Mouse (Mus musculus) forebrain, embryonic 15.5 days (tissue): ENCODE data around the gene Rora. TPM values are rescaled to one million over a fixed set of nuclear protein-coding genes. Genes with fewer than 3 reads are reported as not detected.

Experiments
- ATAC-seq: fragments of 200-750 bp; cut with Nextera tagmentation; replicated peaks from 2 replicates; pipeline ENCODE4 v1.8.0; 2017; ENCODE audit warnings: mild to moderate bottlenecking, moderate TSS enrichment, moderate library complexity
- H3K27ac ChIP-seq: fragments of 300-500 bp; sonication (generic); replicated peaks from 2 replicates; pipeline ENCODE4 v1.5.1; 2015; ENCODE audit warnings: mild to moderate bottlenecking, inconsistent platforms
- H3K27me3 ChIP-seq: fragments of 300-500 bp; sonication (generic); 2 replicates; pipeline ENCODE4 v1.6.1; 2015; ENCODE audit warnings: inconsistent platforms
- H3K36me3 ChIP-seq: fragments of 300-500 bp; sonication (generic); 2 replicates; pipeline ENCODE4 v1.6.1; 2015; ENCODE audit warnings: mild to moderate bottlenecking, inconsistent platforms
- H3K4me1 ChIP-seq: fragments of 300-500 bp; sonication (generic); 2 replicates; pipeline ENCODE4 v1.6.1; 2015; ENCODE audit warnings: inconsistent platforms
- H3K4me2 ChIP-seq: fragments of 300-500 bp; sonication (generic); replicated peaks from 2 replicates; pipeline ENCODE4 v1.6.1; 2015; ENCODE audit warnings: mild to moderate bottlenecking, inconsistent platforms
- H3K4me3 ChIP-seq: fragments of 300-500 bp; sonication (generic); 2 replicates; pipeline ENCODE4 v1.5.1; 2015; ENCODE audit warnings: mild to moderate bottlenecking, inconsistent platforms
- H3K9ac ChIP-seq: fragments of 300-500 bp; sonication (generic); replicated peaks from 2 replicates; pipeline ENCODE4 v1.6.1; 2015; ENCODE audit warnings: mild to moderate bottlenecking, inconsistent platforms
- H3K9me3 ChIP-seq: fragments of 300-500 bp; sonication (generic); 2 replicates; pipeline ENCODE4 v1.6.1; 2016; ENCODE audit warnings: inconsistent platforms
- whole genome bisulfite sequencing: fragments of 180-500 bp; shearing (Covaris S2); methylation state at CpG from one replicate; pipeline ENCODE4 v1.1.7; 2015; ENCODE audit warnings: mixed read lengths; 5-methylcytosine and 5-hydroxymethylcytosine counted together
- polyA plus RNA-seq: library from polyadenylated mRNA; unstranded; fragments of >200 nt; fragmentation: Nextera tagmentation; extraction: Ambion mirVana; gene quantifications from 2 replicates; pipeline ENCODE4 v1.2.1, GENCODE M21; 2015

Gene Rora
- 11.8 and 12.0 TPM in 2 replicates for polyA plus RNA-seq

DNA sequence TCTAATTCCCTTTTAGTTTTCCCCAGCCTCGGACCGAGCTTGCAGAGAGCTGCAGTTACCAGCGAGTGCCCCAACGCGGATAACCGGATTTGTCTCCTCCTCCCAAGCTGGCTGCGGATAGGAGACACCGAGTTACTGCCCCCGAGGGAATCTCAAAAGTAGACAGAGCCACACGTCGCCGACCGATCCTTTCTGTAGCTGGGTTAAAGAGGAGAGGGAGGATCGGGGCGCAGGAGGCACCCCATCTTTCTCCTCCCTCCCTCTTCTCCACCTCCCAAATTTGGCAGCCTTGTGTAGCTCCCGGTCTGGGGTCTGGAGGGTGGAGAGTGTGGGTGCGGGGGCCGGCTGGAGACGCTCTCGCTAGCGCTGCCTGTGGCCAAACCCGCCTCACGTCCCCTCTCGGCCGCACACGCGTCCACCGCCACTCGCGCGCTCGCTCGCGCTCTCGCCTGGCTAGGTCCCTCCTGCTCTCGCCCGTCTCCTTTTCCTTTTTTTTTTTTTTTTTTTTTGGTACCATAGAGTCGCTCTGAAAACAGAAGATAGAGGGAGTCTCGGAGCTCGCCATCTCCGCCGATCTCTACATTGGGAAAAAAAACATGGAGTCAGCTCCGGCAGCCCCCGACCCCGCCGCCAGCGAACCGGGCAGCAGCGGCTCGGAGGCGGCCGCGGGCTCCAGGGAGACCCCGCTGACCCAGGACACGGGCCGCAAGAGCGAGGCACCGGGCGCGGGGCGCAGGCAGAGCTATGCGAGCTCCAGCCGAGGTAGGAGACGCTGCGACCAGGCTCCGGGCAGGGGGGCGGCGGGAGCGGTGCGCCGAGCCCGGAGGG, at the start of gene Rora:
Gene Rora, plus strand, starts transcription at position 576 of the 828 bp plus-strand sequence.
- Histone ChIP-seq H3K27me3 (no peaks in the 10 kb centered on the region), H3K4me3 (peak within 1 kb of the TSS; percentile 93), H3K9me3 (no peaks in the 10 kb centered on the region), H3K4me2 (peak within 1 kb of the TSS; percentile 80), H3K9ac (peak within 1 kb of the TSS; percentile 83), H3K36me3 (no peaks in the 10 kb centered on the region), H3K4me1 (peaks cover 23% of the 10 kb centered on the region), H3K27ac (peak within 1 kb of the TSS; percentile 93)
- ATAC-seq: peak; percentile 76
- under 1% methylated on average over 68 of the region's 72 CpGs for WGBS

DNA sequence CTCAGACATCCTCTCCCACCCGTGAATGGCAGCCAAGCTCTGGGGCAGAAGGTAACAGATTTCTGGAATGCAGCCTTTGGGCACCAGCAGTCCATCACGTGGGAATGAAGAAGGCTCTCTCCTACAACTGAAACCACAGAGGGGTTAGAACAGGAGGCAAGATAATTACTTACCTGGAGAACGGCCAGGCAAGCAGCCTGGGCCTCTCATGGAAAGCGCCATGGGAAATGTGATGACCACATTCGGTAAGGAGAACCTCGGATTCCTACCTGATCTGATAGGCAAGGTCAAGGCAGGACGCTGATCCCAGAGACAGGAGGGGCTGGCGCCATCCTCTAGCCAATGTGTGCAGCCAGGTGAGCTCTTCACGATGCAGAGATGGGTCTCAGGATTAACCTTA, 39.6 kb upstream of the Rora start:
- Histone ChIP-seq H3K4me1 (no peaks in the 10 kb centered on the region), H3K27me3 (no peaks in the 10 kb centered on the region), H3K9ac (no peak overlapping the region), H3K4me2 (no peak overlapping the region), H3K36me3 (no peaks in the 10 kb centered on the region), H3K9me3 (no peaks in the 10 kb centered on the region), H3K27ac (no peak overlapping the region), H3K4me3 (no peak overlapping the region)
- WGBS: 89% methylated on average over 9 of the region's 9 CpGs
- no peak for ATAC-seq

DNA sequence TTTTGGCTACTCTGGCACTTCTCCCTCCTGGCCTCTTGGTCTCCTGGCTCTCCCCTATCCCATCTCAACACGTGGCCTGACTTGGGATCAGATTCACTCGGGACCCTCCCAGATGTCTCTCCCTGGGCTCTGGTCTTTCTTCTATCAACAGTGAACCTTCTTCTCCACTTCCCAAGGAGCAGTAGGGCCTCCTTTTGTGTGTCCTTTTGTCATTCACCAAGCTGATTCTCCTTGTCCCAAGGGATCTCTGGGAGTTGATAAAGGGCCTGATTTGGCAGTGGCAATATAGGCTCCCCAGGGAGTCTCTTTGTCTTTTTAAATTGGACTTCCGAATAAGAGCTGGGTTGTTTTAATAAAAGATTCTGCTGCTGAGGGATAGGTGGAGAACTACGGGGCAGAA, 36.5 kb upstream of the Rora start:
- 7% methylated on average over 4 of the region's 4 CpGs for WGBS

DNA sequence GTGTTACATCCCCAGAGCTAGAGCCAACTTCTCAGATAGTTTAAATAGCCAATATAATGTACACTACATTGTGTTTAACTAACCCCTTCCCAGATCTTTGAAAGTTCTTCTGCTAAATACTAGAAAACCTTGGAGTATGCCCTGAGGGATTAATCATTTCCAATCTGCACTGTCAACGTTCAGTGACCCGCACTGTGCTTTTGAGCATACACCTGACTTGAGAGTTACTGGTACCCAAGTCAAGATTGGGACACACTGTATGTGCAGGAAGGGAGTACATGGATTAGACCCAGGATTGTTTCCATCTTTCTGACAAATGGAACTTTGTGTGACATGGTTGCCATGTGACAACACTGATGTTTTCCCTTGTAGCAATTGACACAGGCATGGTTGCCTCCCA, 33.5 kb upstream of the Rora start:
- ATAC-seq: no peak
- WGBS: 93% methylated on average over 2 of the region's 2 CpGs

More for the DNA sequence above, 36.5 kb upstream of the Rora start:
- Histone ChIP-seq H3K27ac (no peak overlapping the region), H3K4me2 (no peak overlapping the region), H3K9ac (no peak overlapping the region), H3K36me3 (no peaks in the 10 kb centered on the region), H3K4me3 (no peak overlapping the region), H3K9me3 (no peaks in the 10 kb centered on the region), H3K27me3 (no peaks in the 10 kb centered on the region), H3K4me1 (no peaks in the 10 kb centered on the region)
- ATAC-seq: no peak

DNA sequence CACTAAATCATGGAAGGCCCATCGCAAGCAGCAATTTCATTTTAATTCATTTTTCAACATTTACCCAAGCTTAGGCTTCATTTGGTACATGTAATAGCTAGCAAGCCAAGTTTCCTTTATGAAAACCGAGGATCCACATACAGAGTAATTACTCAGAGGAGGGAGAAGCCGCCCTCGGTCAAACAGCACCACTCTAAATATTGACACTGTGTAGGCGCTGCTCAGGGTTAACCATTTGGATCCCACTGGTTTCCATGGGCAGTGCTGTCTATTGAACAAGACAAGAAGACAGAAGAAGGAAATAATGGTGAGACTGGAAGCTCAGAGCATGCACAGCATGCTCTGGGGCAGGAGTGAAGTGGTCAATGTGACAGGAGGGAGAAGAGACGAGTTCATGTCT, 33.1 kb upstream of the Rora start:
- H3K4me3 ChIP-seq: no peak overlapping the region
- H3K27ac ChIP-seq: no peak overlapping the region
- H3K36me3 ChIP-seq: no peaks in the 10 kb centered on the region
- H3K9ac ChIP-seq: no peak overlapping the region
- no peak overlapping the region for H3K4me2 ChIP-seq
- ATAC-seq: no peak
- H3K4me1 ChIP-seq: no peaks in the 10 kb centered on the region
- 85% methylated on average over 6 of the region's 6 CpGs for whole genome bisulfite sequencing
- H3K9me3 ChIP-seq: no peaks in the 10 kb centered on the region
- no peaks in the 10 kb centered on the region for H3K27me3 ChIP-seq

More for the DNA sequence above, 33.5 kb upstream of the Rora start:
- no peak overlapping the region for H3K4me2 ChIP-seq
- H3K4me3 ChIP-seq: no peak overlapping the region
- H3K27me3 ChIP-seq: no peaks in the 10 kb centered on the region
- H3K36me3 ChIP-seq: no peaks in the 10 kb centered on the region
- H3K9me3 ChIP-seq: no peaks in the 10 kb centered on the region
- H3K4me1 ChIP-seq: no peaks in the 10 kb centered on the region
- no peak overlapping the region for H3K27ac ChIP-seq
- H3K9ac ChIP-seq: no peak overlapping the region

DNA sequence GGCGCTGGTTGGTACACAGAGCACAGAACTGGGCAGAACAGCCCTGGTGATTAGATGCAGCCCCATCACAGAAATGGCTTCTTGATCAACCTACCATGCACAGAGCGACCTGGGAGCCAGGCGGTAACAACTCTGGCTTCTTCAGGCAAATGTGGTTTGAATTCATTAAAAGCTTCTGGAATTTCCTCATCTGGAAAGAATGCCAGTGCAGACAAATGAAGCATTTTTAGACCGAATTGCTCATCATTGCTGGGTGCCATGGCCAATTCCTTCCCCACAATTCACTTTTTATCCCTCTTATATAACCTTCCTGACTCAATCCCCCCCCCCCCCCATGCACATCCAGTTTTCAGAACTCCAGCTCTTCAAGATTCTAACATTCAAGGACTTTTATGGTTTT, 28.6 kb upstream of the Rora start:
- no peak for ATAC-seq
- H3K9me3 ChIP-seq: no peaks in the 10 kb centered on the region
- H3K36me3 ChIP-seq: no peaks in the 10 kb centered on the region
- H3K9ac ChIP-seq: no peak overlapping the region
- H3K4me2 ChIP-seq: no peak overlapping the region
- no peaks in the 10 kb centered on the region for H3K4me1 ChIP-seq
- H3K4me3 ChIP-seq: no peak overlapping the region
- H3K27ac ChIP-seq: no peak overlapping the region
- H3K27me3 ChIP-seq: no peaks in the 10 kb centered on the region
- WGBS: 70% methylated on average over 4 of the region's 4 CpGs

GRCm38 (mm10) chr9:68637301-68637700, 16.3 kb upstream of the Rora start:
- Histone ChIP-seq H3K4me3 (no peak overlapping the region), H3K36me3 (no peaks in the 10 kb centered on the region), H3K27ac (no peak overlapping the region), H3K9ac (no peak overlapping the region), H3K4me1 (peaks cover 7% of the 10 kb centered on the region), H3K9me3 (no peaks in the 10 kb centered on the region), H3K4me2 (no peak overlapping the region), H3K27me3 (no peaks in the 10 kb centered on the region)
- no peak for ATAC-seq
- 93% methylated on average over 8 of the region's 8 CpGs for WGBS

GRCm38 (mm10) chr9:68641123-68641522, 12.5 kb upstream of the Rora start:
- H3K36me3 ChIP-seq: no peaks in the 10 kb centered on the region
- no peak overlapping the region for H3K4me2 ChIP-seq
- H3K4me3 ChIP-seq: no peak overlapping the region
- no peak overlapping the region for H3K9ac ChIP-seq
- peaks cover 7% of the 10 kb centered on the region for H3K4me1 ChIP-seq
- no peak overlapping the region for H3K27ac ChIP-seq
- 50% methylated on average over 3 of the region's 3 CpGs for WGBS
- H3K27me3 ChIP-seq: no peaks in the 10 kb centered on the region
- ATAC-seq: no peak
- no peaks in the 10 kb centered on the region for H3K9me3 ChIP-seq

DNA sequence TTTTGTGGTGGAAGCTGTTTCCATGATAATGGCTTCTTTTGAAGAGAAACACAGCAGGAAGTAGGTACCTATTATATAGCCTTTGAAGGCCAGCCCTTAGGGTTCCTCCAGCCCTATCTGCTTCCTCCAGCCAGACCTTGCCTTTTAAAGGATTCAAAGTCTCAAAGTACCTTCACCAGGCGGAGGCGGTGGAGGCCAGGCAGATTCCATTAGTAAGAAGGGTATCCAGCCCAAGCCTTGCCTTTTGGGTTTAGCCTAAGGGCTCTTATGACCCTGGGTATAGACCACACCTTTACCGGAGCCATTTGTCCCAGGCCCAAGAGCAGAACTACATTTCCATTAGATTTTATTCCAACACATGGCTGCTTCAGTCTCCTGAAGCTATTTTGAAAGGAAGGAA, 5.5 kb upstream of the Rora start:
- H3K4me2 ChIP-seq: no peak overlapping the region
- no peaks in the 10 kb centered on the region for H3K27me3 ChIP-seq
- H3K9ac ChIP-seq: no peak overlapping the region
- no peak for ATAC-seq
- H3K9me3 ChIP-seq: no peaks in the 10 kb centered on the region
- H3K4me3 ChIP-seq: no peak overlapping the region
- 75% methylated on average over 3 of the region's 3 CpGs for WGBS
- 0 out of 2 replicates have a peak, but pooled peaks cover 2% of the 10 kb centered on the region for H3K4me1 ChIP-seq
- no peak overlapping the region for H3K27ac ChIP-seq
- no peaks in the 10 kb centered on the region for H3K36me3 ChIP-seq

- peak; percentile 30; the same call in 1 of the 2 replicates for ATAC-seq
- no peaks in the 10 kb centered on the region for H3K9me3 ChIP-seq
- peaks cover 23% of the 10 kb centered on the region for H3K4me1 ChIP-seq
- no peaks in the 10 kb centered on the region for H3K27me3 ChIP-seq
- peak overlapping the region; percentile 80 for H3K4me2 ChIP-seq
- peak overlapping the region; percentile 83 for H3K9ac ChIP-seq
- no peaks in the 10 kb centered on the region for H3K36me3 ChIP-seq
- WGBS: under 1% methylated on average over 28 of the region's 28 CpGs
- H3K4me3 ChIP-seq: peak overlapping the region; percentile 93
- peak overlapping the region; percentile 93 for H3K27ac ChIP-seq
These were observed 400 bp downstream of the Rora start for GRCm38 (mm10) chr9:68654039-68654332.

DNA sequence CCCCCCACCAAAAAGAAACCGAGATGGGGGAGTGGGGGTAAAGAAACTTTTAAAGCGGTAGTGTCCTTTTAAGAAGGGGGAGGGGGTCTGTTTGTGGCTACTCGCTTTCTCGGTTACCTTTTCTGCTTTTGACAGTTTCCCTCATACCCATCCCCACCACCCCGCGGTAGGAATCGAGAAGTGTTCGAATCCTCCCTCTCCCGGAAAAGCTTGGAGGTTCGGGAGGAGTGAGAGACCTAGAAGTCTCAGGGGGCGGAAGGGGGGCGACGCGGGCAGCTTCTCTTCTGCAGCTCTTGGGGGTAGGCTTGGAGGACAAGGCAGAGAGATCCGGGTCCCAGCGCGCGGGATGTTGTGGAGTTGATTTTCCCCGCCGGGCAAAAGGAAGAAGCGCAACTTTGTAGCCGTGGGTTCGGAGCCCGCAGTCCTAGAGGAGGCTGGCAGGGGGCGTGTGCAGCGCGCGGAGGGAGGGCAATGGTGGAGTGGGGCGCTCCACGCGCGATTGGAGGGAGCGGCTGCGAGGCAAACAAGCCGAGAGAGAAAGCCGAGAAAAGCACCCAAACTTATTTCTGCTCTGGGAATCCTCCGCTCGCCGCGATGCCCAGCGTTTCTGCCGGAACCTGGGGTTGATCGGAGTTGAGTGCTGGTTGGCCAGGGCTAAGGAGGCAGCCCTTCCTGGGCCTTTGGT, 889 bp downstream of the Rora start:
- Histone ChIP-seq H3K4me1 (peaks cover 23% of the 10 kb centered on the region), H3K9ac (peak overlapping the region; percentile 83), H3K27ac (peak overlapping the region; percentile 93; the same call in 1 of the 2 replicates), H3K4me3 (peak overlapping the region; percentile 93), H3K36me3 (no peaks in the 10 kb centered on the region), H3K4me2 (peak overlapping the region; percentile 80), H3K27me3 (no peaks in the 10 kb centered on the region), H3K9me3 (no peaks in the 10 kb centered on the region)
- peak; percentile 36 for ATAC-seq
- WGBS: under 1% methylated on average over 43 of the region's 43 CpGs
